Comparison of ENCODE assay signal across 15 mouse cellular contexts in the genomic region with DNA sequence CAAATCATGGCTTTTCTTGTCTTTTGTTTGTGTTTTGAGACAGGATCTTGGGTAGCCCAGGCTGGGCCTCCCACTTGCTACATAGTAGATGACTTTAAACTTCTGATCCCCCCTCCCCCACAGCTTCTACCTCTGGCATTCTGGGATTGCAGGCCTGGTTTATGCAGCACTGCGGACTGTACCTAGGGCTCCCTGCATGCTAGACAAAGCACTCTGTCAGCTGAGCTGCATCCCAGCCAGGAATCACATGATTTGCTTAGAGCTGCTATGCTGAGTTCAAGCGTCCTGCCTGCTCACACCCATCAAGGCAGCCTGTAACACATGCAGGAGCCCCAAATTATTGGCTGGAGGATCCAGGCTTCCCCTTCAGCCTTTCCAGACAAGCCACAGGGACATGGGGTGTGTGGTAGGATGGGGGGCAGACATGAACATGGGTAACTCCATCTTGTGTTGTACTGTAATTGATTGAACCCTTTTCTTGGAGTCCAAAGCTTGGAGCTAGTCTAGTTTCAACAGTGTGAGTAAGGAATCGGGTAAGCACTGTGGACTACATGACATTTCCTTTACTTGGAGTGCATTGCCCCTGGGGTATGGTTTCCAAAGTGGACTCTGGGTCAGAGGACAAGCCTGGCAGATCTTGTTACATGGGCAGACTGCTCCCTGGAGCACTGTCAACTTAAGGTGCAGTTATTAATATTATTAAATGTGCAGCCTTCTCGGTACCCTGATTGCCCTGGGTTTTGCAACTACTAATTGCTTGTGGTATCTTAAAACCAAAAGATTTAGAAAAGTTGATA. TPM values are rescaled to one million over a fixed set of nuclear protein-coding genes. Genes with fewer than 3 reads are reported as not detected.
DNase-seq lines count a peak whose midpoint lies in the region; ATAC-seq and TF ChIP-seq lines count a peak whose summit lies in the region.
"Had no signal": no experiment of that assay in that cellular context is flagged by ENCODE, and none has a peak within 500 bp of the region (broad histone marks: within the 10 kb centered on the region; RNA-seq: fewer than 3 reads in every experiment).

No protein-coding gene starts in this region.

- WGBS in heart, embryonic 16.5 days, result 48% methylated on average over 4 of the region's 4 CpGs
- WGBS in midbrain, embryonic 10.5 days, result 69% methylated on average over 4 of the region's 4 CpGs
- WGBS in midbrain, postnatal 0 days, result 76% methylated on average over 4 of the region's 4 CpGs

- ATAC-seq in heart, embryonic 16.5 days (replicated peaks; ENCODE audit: extremely low read depth, insufficient read depth, low FRiP score), result 0 out of 2 replicates have a peak, but pooled peaks have one; percentile 16
- no peak for ATAC-seq in midbrain, postnatal 0 days (ENCODE audit: low FRiP score)
- ATAC-seq: activated CD4-positive, CD25-positive, alpha-beta regulatory T cell, adult 4 months; midbrain, embryonic 16.5 days had no signal

- no peak overlapping the region for H3K4me3 ChIP-seq in heart, embryonic 16.5 days (ENCODE audit: low read length)
- H3K4me3 ChIP-seq in midbrain, embryonic 10.5 days, result no peak overlapping the region
- no peak overlapping the region for H3K4me3 ChIP-seq in midbrain, postnatal 0 days (ENCODE audit: low read depth, low read length)
- H3K4me3 ChIP-seq: hindbrain, embryonic 13.5 days had no signal

- H3K27ac ChIP-seq in heart, embryonic 16.5 days (ENCODE audit: low read length), result peak overlapping the region; percentile 11; the same call in 1 of the 2 replicates
- H3K27ac ChIP-seq in midbrain, embryonic 10.5 days (replicated peaks), result peak overlapping the region; percentile 55
- no peak overlapping the region for H3K27ac ChIP-seq in midbrain, postnatal 0 days (ENCODE audit: low read depth, low read length)
- H3K27ac ChIP-seq: hindbrain, embryonic 13.5 days; liver, embryonic 14.5 days; macrophage had no signal

- no peaks in the 10 kb centered on the region for H3K9me3 ChIP-seq in heart, embryonic 16.5 days (replicated peaks; ENCODE audit: control insufficient read depth, low read length)
- H3K9me3 ChIP-seq in midbrain, embryonic 10.5 days (replicated peaks), result no peaks in the 10 kb centered on the region
- no peaks in the 10 kb centered on the region for H3K9me3 ChIP-seq in midbrain, postnatal 0 days (ENCODE audit: low read length)
- H3K9me3 ChIP-seq: hindbrain, embryonic 13.5 days had no signal

- intact Hi-C loops in heart, postnatal 10 days (cut with DNase I), result no loop called here

- H3K4me1 ChIP-seq in heart, embryonic 16.5 days (ENCODE audit: control insufficient read depth, insufficient read depth, low read length), result peaks cover 34% of the 10 kb centered on the region
- peaks cover 7% of the 10 kb centered on the region for H3K4me1 ChIP-seq in midbrain, embryonic 10.5 days
- no peaks in the 10 kb centered on the region for H3K4me1 ChIP-seq in midbrain, postnatal 0 days (ENCODE audit: insufficient read depth, low read length)

- no peak for TF ChIP-seq CTCF in midbrain, postnatal 0 days (IDR thresholded peaks at IDR 0.05)

- H3K36me3 ChIP-seq in heart, embryonic 16.5 days (ENCODE audit: control insufficient read depth, insufficient read depth), result no peaks in the 10 kb centered on the region
- 0 out of 2 replicates have a peak, but pooled peaks cover 6% of the 10 kb centered on the region for H3K36me3 ChIP-seq in midbrain, embryonic 10.5 days
- H3K36me3 ChIP-seq in midbrain, postnatal 0 days (ENCODE audit: insufficient read depth, low read length), result no peaks in the 10 kb centered on the region
- H3K36me3 ChIP-seq: hindbrain, embryonic 13.5 days had no signal

- DNase-seq in adrenal gland, postnatal 10 days, result peak; percentile 47
- DNase-seq in adrenal gland, adult (ENCODE audit: inconsistent age in 2 of 2, low spot score in 1 of 2), result no peak
- DNase-seq in heart, postnatal 10 days, result no peak
- DNase-seq in midbrain, embryonic 10.5 days (ENCODE audit: low spot score), result no peak
- DNase-seq in midbrain, postnatal 0 days (ENCODE audit: low spot score), result no peak
- DNase-seq in cerebellum, adult 11 months, result no peak
- no peak for DNase-seq in cerebellum, postnatal 25 days
- DNase-seq: cerebellum, postnatal 10 days; right cerebral cortex, postnatal 4 days had no signal

- no peak overlapping the region for H3K4me2 ChIP-seq in heart, embryonic 16.5 days (ENCODE audit: low read depth, low read length)
- no peak overlapping the region for H3K4me2 ChIP-seq in midbrain, postnatal 0 days (ENCODE audit: low read depth, low read length, poor library complexity, severe bottlenecking)
- H3K4me2 ChIP-seq: hindbrain, embryonic 13.5 days had no signal

- H3K9ac ChIP-seq in heart, embryonic 16.5 days (ENCODE audit: low read length), result no peak overlapping the region
- no peak overlapping the region for H3K9ac ChIP-seq in midbrain, postnatal 0 days (replicated peaks; ENCODE audit: low read length, poor library complexity, severe bottlenecking)
- H3K9ac ChIP-seq: hindbrain, embryonic 13.5 days; liver, embryonic 14.5 days had no signal

- no peaks in the 10 kb centered on the region for H3K27me3 ChIP-seq in heart, embryonic 16.5 days (ENCODE audit: control insufficient read depth, insufficient read depth, low read length)
- no peaks in the 10 kb centered on the region for H3K27me3 ChIP-seq in midbrain, embryonic 10.5 days (ENCODE audit: low read depth, poor library complexity, severe bottlenecking)
- no peaks in the 10 kb centered on the region for H3K27me3 ChIP-seq in midbrain, postnatal 0 days (ENCODE audit: insufficient read depth, low read length)
- H3K27me3 ChIP-seq: hindbrain, embryonic 13.5 days had no signal

RNA-seq across cellular contexts. Expression of gene Ptpn14, which starts 17.0 kb away (rescaled TPM):
- 10 to 100 TPM; 24.1 to 27.7 TPM for total RNA-seq in adrenal gland, postnatal 10 days (2021)
- polyA plus RNA-seq in heart, embryonic 16.5 days (2015; fragmentation: Nextera tagmentation; extraction: Ambion mirVana), result 8.0 and 9.6 TPM in 2 replicates
- 10 to 100 TPM; 34.4 to 35.2 TPM for total RNA-seq in heart, postnatal 10 days (2021)
- polyA plus RNA-seq in midbrain, embryonic 10.5 days (2016; fragmentation: Nextera tagmentation; extraction: Ambion mirVana), result 4.5 and 4.6 TPM in 2 replicates
- total RNA-seq in midbrain, postnatal 0 days (2014; rRNA removed), result 5.1 and 6.5 TPM in 2 replicates
- 1.1 and 1.2 TPM in 2 replicates for polyA plus RNA-seq in midbrain, postnatal 0 days (2015; fragmentation: Nextera tagmentation; extraction: Ambion mirVana)

RNA-seq across cellular contexts. Expression of gene Cenpf, which starts 57.2 kb away (rescaled TPM):
- 10 to 100 TPM; 12.0 to 16.0 TPM for total RNA-seq in adrenal gland, postnatal 10 days (2021)
- 63.4 and 65.6 TPM in 2 replicates for polyA plus RNA-seq in heart, embryonic 16.5 days (2015; fragmentation: Nextera tagmentation; extraction: Ambion mirVana)
- total RNA-seq in heart, postnatal 10 days (2021), result 10 to 100 TPM; 18.0 to 20.2 TPM
- polyA plus RNA-seq in midbrain, embryonic 10.5 days (2016; fragmentation: Nextera tagmentation; extraction: Ambion mirVana), result 131 and 136 TPM in 2 replicates
- total RNA-seq in midbrain, postnatal 0 days (2014; rRNA removed), result 1.8 and 3.0 TPM in 2 replicates
- 4.3 and 6.8 TPM in 2 replicates for polyA plus RNA-seq in midbrain, postnatal 0 days (2015; fragmentation: Nextera tagmentation; extraction: Ambion mirVana)
